Mouse (Mus musculus): ENCODE measurements at regions not wholly inside any gene's neighbourhood (a gene's known extent, or its start where the extent isn't known, plus 50 kb on each side); places are given as distances from the start of the nearest gene placed in this dataset.

GRCm38 (mm10) chr4:46257061-46257795 lies 61.1 kb upstream of the Xpa start:
- no peak for DNase-seq (ENCODE audit: low spot score in 2 of 2)

DNA sequence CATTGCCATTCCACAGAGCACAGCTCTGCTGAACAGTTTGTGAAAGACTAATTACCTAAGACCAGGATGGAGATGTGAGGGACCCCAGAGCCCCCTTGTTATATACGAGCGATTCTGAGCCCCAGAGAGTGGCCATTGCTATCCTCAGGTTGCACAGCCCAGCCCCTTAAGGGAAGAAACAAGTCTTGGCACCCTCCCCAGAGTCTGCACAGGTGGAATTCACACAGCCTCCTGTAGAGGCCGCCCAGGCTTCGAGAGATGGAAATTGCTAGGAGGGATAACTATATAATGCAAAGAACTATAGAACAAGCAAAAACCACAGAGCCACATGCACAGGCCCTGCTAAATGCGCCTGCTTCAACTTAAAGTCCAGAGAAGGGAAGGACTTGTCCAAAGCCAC lies 62.7 kb upstream of the Xpa start:
- peak in 1 of 2 experiments; percentile 4 for DNase-seq (ENCODE audit: low spot score in 2 of 2)

DNA sequence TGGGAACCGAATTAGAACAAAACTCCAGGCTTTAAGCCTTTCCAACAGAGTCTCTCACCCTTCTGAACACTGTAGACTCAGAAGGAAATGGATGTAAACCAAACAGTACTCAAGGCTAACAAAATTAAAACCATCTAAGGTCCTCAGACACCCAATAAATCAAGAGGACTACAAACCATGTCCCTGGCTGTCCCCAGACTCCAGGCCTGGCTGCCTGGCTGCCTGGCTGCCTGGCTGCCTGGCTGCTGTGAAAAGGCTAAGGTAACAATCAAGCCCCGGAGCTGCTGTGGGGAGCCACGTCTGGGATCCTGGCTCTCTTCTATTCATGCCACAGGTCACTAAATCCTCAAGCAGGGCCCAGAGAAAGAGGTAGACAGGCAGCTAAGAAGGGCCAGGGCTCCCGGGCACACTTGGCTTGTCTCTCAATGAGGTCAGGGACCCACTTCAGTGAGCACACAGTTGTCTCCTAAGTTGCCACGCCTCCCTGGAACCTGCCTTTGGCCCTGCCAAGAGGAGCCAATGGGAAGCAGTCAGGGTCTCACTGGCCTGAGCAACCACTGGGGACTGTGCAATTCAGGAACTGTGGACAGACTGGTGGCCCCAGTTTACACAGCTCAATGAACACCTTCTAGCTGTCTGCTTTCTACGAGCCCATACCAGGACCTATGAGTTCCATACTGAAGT lies 72.6 kb upstream of the Xpa start:
- no peak for DNase-seq (ENCODE audit: low spot score in 2 of 2)

DNA sequence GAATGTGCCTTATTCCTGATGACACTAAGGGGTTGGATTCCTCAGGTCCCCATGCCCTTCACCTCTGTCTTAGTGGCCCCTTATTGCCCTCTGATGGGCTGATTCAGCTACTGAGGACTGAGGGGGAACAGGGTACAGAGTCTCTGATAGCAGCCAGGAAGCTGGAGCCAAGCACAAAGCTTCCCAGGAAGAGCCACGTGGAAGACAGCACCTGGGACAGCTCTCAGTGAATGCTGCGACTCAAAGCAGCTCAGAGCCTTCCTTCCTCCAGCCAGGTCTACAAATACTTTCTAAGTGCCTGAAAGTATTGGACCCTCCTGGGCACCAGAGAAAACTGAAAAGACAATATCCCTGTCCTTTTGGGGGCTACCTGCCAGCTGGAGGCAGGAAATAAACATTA lies 72.3 kb upstream of the Foxe1 start:
- no peak for DNase-seq (ENCODE audit: low spot score in 2 of 2)

- DNase-seq (ENCODE audit: low spot score in 2 of 2), result no peak
Observed at GRCm38 (mm10) chr4:46275773-46276172, 67.6 kb upstream of the Foxe1 start.

DNA sequence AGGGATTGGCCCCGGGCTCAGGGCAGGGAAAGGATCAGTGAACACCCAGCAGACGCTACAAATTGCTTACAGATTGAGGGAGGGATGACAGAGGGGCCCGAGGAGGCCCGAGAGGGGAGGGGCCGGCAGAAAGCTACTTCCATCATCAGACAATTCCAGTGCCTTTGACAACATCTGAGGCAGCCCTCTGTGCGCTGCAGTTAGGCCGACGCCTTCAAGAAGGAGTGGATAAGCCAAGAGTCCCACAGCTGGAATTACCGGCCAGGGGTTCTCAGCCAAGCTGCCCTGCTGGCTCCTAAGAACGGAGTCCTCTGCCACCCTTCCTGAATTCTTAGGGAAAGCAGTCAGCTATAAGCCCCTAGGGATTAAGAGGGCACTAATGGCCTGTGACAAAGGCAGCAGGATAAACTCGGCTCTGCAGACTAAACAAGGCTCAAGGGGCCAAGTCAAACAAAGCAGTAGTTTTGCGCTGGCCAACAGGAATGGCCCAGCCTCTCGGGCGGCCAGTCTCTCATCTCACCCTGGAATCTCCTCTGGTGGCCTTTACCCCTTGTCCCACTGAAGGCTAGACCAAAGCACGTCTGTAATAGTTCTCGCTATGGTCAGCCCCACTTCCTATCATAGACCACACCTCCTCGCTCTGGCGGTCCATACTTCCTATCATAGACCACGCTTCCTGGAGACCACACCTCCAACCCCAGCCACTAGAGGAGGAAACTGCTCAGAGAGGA lies 66.4 kb upstream of the Foxe1 start:
- DNase-seq (ENCODE audit: low spot score in 2 of 2), result no peak

DNA sequence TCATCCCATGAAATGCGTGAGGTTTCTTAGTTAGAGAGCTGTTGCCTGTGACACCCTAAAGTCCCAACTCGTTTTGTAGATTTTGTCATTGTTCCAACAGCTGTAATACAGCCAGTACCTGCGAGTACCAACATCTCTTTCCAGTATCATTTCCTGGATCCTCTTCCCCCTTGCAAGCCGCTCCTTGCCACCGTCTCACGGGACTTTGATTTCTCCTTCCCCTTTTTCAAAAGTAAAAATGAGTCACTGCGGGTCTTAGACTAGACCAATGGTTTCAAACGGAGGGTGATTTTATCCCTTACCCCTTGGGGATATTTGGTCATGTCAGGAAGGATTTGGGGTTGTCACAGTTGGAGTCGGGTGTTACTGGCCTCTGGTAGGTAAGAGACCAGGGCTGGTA lies 56.5 kb upstream of the Foxe1 start:
- DNase-seq (ENCODE audit: low spot score in 2 of 2), result no peak

- no peak for DNase-seq (ENCODE audit: low spot score in 2 of 2)
Observed at GRCm38 (mm10) chr4:46291620-46292254, 51.7 kb upstream of the Foxe1 start.
